Mouse (Mus musculus): ENCODE data around the gene Prpf31.

Prpf31 gene

DNA sequence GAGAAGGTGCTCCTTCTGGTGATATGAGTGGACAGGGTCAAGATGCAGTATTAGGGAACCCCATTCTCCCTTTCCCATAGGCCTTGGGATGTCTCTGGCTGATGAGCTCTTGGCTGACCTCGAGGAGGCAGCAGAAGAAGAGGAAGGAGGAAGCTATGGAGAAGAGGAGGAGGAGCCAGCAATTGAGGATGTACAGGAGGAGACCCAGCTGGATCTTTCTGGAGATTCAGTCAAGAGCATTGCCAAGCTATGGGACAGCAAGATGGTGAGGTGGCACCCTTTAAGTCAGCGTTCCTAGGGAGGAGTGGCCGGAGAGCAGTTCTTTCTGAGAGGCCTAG lies 662 bp downstream of the Prpf31 start:
- DNase-seq, result no peak

- DNase-seq, result no peak
These were observed 13.6 kb downstream of the Prpf31 start for GRCm38 (mm10) chr7:3643412-3643811.

GRCm38 (mm10) chr7:3643843-3644242 lies 14.1 kb downstream of the Prpf31 start:
- DNase-seq, result no peak

DNA sequence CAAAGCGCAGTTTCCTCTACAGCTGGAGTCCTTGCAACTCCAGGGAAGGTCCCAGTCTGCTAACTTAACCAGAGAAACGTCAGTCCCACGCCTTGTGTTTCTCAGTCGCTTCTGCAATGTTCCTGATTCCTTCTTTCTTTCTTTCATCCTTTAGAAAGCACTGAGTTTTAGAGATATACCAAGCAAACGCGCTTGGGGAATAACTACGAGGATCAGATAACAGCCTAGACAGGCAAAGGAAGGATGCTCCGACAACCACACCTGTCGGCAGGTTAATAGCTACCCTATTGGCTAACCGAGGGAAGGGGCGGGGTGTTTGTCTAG lies 14.5 kb downstream of the Prpf31 start:
- DNase-seq, result no peak

GRCm38 (mm10) chr7:3644672-3645487 lies 15.1 kb downstream of the Prpf31 start, which contains the start of gene Cnot3:
Cnot3 (plus strand) TSS chr7:3645268.
- DNase-seq, result peak; percentile 99

DNA sequence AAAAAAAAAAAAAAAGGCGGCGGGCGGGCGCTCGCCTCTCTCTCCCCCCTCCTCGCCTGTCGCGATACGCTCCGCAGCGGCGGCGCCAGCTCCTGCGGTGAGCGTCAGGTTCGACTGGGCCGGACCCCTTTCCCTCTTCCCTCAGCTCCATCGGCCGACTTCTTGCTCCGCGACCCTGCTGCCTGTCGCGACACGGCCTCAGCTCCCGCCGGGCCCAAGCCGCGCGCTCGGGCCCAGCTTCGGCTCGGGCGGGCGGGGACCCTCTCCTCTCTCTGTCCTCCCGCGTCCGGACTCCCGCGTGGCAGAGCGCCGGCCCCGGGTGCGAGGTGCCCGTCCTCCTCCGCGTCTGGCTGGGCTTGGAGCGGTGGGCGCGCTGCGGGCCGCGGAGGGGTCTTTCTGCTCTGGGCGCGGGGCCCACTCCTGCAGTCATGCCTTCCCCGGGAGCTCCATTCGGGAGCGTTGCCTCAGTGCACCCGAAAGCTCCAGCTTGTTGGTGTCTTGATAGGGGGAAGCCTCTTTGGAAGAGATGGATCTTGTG lies 15.8 kb downstream of the Prpf31 start:
- DNase-seq, result no peak

- DNase-seq, result no peak
These were observed 16.4 kb downstream of the Prpf31 start for GRCm38 (mm10) chr7:3646188-3646587.

DNA sequence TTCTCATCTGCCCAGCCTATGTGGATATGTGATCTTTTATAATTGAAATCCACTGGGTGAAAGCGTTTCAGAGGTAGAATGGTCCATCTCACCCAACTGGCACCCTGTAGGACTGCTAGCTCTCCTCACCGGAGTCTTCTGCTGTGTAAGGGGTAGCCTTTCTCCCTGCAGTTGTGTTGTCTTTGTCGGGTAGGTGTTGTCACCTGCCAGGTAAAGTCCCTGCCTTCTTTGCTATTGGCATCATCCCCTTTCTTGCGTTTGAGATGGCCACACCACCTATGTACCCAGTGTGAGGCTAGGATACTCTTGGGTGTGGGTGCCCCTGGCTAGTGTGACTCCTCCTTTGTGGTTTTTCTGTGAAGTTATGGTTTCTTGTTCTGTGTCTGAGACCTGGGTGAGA lies 16.9 kb downstream of the Prpf31 start:
- no peak for DNase-seq

DNA sequence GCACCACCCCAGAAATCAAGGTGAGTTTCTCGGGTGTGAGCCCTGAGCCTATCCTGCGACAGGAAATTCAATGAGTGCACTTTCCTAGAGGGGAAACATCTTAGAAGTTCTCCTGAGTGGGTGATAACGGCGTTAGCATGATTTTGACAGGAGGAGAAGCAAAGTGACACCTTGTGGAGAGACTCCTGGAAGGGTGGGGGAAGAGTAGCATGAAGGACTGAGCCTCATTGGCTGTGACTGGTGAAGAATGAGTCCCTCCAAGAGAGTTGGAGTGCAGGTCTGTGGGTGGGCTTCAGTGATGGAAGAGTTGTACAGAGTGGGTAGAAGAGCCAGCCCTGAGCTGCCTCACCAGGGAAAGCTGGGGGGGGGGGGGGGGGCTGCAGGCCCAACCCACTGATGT lies 27.2 kb downstream of the Prpf31 start:
- DNase-seq, result no peak

- DNase-seq, result no peak
These were observed 28.8 kb downstream of the Prpf31 start for GRCm38 (mm10) chr7:3658578-3658977.

GRCm38 (mm10) chr7:3664524-3665214 lies 34.9 kb downstream of the Prpf31 start:
- DNase-seq, result no peak

- peak; percentile 95 for DNase-seq
These were observed 35.7 kb downstream of the Prpf31 start, which contains the start of gene Leng1 for GRCm38 (mm10) chr7:3665215-3666114. Leng1 (minus strand) TSS chr7:3665840.

DNA sequence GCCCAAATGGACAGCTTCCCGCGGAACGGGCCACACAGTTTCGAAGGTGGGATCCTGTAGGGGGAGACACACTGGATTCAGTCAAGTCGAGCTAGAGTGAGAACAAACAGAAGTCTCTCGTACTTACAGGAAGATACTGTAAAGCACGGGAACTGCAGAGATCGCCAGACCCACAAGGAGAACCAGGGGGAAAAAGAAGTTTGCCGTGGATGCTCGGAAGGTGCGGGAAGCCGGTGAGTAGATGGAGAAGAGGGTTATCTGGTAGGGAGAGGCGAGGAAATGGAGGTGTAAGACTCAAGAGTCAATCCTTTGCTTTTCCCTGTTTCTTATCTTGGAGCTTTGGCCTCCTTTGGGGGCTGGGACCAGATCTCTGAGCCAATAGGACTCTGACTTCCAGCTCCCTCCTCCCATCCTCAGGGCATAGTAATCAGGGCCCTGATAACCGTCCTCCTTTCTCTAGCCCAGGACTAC lies 37.2 kb downstream of the Prpf31 start:
- no peak for DNase-seq

- DNase-seq, result peak; percentile 78
These were observed 44.9 kb downstream of the Prpf31 start for GRCm38 (mm10) chr7:3674507-3675227.

DNA sequence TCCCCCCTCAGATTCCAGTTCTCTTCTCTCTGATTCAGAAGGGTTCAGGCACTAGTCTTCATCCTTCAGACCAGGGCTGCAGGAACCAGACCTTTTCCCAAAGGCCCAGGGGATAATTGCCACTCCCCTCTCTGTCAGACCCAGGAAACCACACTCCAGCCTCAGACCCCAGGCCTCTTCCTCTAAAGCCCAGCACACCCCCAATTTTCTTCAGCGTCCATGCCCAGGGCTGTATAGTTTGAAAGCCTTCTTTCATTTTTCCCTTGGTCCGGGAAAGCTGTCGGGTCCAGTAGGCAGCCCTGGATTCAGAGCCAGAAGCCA lies 45.4 kb downstream of the Prpf31 start:
- DNase-seq, result no peak

- DNase-seq, result no peak
These were observed 46.6 kb downstream of the Prpf31 start for GRCm38 (mm10) chr7:3676371-3676770.

DNA sequence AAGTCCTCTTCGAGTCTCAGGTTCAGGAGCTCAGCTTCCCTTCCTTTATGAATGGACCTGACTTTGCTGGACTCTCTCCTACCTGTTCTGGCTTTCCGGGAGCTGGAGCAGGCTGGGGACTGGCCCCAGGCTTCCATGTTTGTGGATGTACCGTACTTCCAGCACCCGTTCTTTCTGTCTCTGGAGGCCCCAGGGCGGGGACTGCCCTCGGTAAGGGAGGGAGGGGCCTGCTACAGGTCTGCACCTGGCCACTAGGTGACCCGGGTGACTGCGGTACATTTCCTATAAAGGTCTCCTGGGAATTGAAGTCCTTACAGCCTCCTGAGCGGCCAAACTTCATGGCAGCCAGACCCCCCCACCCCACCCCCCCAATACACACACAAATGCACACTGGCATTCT lies 47.6 kb downstream of the Prpf31 start, which contains the start of gene Tmc4:
Gene Tmc4, minus strand, starts transcription at position 212 of the 400 bp plus-strand sequence.
- no peak for DNase-seq

DNA sequence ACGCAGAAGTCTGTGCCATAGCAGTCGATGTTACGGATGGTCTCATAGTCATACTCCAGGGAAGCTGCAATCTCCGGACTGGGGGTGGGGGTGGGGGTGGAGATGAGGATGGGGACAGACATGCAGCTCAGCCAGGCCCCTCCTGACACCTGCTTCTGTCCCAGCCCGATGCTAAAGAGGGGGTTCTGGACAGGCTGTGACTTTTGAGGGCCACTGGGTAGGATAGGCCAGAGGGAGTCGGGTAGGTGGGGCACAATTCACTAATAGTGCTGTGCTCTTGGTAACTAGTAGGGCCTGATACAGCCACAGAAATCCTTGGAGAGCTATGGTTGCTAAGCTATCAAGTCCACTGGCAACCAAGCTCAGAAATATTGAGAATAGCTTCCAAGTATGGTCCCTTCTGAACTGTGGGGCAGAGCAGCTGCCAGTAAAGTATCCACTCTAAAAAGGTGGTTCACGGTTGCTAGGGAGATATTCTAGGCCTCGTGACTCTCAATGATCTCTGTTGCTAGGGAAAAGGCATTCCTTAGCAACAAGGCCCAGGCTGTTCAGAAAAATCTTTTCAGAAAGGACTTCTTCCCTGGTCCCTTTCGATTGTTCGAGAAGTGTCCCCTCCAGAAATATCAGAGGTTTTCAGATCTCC lies 54.2 kb downstream of the Prpf31 start:
- no peak for DNase-seq

DNA sequence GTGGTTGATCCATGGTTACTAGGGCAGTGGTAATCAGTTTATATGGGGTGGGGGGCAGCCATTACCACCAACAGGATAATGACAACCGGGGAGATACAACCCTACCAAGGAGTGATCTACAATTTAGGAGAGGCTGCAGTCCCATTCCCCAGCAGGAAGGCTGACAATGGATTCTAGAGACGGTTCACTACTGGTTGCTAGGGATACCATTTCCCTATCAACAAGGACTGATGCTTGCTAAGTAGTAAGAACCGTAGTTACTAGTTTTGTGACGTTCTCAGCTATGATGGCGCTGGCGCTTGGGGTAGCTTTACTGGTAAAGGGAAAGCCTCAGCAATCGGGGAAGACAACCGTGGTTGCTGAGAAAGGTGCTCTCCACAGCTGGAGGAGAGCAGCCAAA lies 54.9 kb downstream of the Prpf31 start:
- no peak for DNase-seq

DNA sequence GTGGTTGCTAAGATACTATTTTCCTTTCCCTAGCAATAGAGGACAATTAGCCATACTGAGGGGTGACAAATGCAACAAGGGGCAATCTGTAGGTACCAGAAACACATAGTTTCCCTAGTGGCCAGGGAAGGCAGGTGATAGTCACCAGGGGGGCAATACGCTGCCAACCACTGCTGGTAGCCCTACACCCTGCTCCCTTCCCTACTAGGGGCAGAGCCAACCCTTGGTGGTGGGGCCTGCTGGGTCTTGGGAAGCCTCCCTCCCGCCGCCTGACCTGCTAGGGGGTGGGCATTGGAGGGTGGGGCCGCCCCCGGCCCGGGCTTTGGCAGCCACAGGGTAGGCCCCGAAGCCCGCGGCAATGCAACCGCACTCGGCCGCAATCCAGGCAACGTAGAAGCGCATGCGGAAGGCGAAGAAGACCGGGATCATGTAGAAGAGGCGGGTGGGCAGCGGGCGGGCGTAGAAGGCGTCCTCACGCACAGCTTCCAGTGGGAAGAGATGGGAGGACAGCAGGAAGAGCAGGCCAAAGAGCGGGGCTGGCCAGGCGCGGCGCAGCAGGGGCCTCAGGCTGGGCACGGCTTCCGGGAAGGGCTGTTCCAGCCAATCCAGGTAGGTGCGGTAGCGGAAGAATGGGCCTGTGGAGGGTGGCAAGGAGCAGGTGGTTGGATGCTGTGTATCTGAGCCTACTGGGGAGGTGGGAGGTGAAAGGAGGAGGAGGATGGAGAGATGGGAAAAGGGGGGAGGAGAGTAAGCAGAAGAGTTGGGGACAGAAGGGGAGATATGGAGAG lies 55.8 kb downstream of the Prpf31 start:
- DNase-seq, result peak; percentile 66

DNA sequence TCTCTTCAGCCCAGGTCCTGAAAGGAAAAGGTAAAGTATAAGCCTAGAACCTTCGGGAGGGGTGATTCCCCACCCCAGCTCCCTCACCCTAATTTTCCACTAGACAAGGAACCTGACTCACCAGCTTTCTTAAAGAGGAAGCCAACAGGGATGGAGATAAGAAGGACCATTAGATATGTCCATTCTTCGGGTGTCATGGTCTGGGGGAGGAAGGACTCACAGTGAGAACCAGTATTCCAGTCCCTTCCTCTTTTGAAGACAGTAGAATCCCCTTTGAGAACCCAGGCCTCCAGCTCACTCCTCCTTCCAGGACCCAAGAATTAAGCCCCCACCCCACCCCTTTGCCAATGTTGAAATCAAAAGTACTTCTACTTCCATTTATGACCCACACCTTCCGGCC lies 62.1 kb downstream of the Prpf31 start:
- DNase-seq, result no peak
